Mouse (Mus musculus) cortical plate, adult 2 months (tissue): ENCODE results near the gene Tap1.

Source experiments
- CTCF ChIP-seq: fragments of 200-500 bp; IDR thresholded peaks from 2 replicates; pipeline ENCODE4 v1.5.1; 2011; ENCODE audit warnings: mild to moderate bottlenecking, control low read depth, low read length; ENCODE audit not compliant: insufficient read depth; ENCODE audit errors: extremely low read depth
- POLR2A ChIP-seq: fragments of 200-500 bp; IDR thresholded peaks from 2 replicates; pipeline ENCODE4 v1.6.1; 2011; ENCODE audit warnings: mild to moderate bottlenecking, low read length, control low read depth; ENCODE audit not compliant: insufficient read depth; ENCODE audit errors: extremely low read depth

GRCm38 (mm10) chr17:34244656-34245055 is 57.3 kb downstream of the Tap1 start:
- TF ChIP-seq POLR2A (no peak), CTCF (no peak)
